Mouse (Mus musculus) T-cell, adult 2 months (primary cell): Measurements from ENCODE around the gene Zmynd8.

Experiments
- DNase-seq: peaks from one replicate; pipeline ENCODE4 v3.0.0; 2022; ENCODE audit warnings: low spot score

The Zmynd8 gene

DNA sequence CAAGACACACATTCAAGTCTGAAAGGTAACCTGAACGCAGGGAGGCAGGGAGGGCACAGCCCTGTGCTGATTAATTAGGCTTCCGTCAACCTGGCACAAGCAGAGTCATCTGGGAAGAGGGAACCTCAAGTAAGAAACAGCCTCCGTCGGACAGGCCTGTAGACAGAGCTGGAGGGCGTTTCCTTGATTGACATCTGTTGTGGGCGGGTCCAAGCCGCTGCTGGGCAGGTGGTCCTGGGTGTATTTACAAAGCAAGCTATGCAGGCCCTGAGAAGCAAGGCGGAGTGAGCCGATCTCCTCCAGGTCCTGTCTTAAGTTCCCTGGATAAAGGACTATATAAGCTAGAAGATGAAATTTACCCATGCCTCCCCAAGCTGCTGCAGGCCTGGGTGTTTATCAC, 65.3 kb downstream of the Zmynd8 start:
- DNase-seq = no peak

DNA sequence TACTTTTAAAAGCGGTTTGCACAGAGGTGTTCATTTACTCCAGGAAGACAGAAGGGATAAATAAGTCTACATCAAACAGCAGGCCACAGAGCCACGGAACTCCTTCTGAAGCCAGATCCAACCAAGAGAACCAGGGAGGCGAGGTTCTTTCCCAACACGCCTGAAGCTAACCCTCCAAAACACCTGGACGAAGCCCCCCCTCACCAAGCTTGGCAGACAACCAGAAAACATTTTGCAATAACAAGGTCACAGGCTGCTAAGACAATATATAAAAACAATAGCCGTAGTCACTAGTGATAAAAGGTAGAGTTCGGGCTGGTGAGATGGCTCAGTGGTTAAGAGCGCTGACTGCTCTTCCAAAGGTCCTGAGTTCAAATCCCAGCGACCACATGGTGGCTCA, 66.1 kb downstream of the Zmynd8 start:
- DNase-seq = no peak

DNA sequence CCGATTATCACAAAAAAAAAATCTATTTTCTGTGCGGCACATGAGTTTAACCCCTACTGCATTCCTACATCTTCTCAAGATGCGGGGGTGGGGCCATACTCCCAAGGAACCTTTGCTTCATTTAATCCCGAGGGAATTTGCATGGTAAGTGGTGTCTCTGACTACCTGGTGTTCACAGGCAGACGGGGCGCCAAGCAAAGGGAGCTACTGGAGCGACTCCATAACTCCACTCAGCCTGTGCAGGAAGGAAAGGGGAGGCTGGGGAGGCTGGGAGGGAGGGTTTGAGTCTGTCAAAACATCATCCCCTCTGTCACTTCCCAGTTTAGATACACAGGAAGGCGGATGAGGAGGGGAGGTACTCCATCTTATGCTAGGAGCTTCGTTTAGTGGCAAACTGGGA, 66.5 kb downstream of the Zmynd8 start:
- DNase-seq = no peak

DNA sequence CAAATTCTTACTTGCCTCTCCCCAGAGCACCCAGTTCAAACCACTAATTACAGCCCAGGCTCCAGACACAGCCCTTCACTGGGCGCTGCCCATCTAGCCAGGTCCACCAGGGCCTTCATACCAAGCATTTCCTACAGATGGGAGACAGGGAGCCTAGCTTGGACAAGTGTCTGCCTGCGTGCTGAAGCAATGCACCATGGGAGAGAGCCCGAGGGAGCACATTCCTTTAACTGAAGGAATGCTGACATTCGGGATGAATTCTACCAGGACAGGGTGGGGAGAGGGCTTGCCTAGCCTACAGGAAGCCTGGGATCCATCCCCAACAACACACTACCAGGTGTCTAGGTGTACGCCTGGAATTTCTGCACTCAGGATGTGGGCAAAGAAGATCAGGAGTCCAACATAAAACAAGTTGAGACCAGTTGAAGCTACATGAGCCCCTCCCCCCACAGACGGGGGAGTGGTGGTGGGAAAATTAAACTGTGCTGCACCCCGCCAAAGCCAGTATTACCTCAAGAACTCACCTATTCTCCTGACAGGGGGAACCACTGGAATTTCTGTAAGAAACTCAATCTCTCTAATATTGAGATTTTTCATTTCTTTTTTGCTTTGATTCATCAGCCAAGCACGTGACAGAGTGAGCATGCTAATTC, 67.1 kb downstream of the Zmynd8 start:
- no peak for DNase-seq

DNA sequence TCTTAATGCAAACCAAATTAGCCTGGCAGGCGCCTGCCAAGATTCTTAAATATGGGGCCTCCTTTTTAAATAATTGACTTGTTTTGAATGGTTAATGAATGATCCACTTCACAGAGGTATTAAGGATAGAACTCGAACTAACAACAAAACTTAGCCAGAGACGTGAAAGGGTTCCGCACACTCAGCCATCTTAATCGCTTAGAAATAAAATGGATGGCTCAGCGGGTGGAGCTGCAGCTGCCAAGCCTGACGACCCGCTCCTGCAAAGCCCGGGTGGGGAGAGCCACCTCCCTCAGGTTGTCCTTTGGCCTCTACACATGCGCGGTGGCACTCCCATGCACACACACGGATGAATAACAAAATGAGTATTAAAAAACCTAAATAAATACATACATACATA, 70.0 kb downstream of the Zmynd8 start:
- no peak for DNase-seq

DNA sequence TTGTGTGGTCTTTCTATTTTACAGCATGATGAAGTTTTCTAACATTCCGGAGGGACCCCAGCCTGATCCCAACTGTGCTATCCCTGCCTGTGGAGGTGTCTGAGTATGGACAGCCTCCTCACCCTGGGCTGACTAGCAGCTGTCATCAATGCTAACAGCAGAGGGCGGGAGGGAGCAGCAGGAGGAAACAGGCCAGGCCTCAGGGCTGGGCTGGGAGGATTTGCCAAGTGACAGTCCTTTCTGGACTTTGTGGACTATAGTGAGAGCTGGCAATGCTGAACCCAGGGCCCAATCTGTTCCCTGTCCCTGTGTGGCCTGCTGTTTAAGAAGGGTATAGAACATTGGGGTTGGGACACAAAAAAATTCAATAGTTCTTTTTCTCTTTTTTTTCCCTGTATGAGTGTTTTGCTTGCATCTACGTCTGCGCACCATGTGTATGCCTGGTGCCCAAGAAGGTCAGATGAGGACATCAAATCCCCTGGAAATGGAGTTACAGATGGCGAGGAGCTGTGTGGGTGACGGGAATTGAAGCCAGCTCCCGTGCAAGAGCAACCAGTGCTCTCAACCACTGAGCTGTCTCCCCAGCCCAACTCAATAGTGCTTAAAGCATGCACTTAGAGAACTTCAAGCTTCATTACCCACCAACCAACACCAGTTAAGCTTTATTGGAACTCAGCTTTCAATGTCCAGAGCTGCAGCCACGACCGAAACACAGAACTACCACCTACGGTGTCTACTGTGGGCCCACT, 72.7 kb downstream of the Zmynd8 start:
- peak; percentile 26 for DNase-seq

DNA sequence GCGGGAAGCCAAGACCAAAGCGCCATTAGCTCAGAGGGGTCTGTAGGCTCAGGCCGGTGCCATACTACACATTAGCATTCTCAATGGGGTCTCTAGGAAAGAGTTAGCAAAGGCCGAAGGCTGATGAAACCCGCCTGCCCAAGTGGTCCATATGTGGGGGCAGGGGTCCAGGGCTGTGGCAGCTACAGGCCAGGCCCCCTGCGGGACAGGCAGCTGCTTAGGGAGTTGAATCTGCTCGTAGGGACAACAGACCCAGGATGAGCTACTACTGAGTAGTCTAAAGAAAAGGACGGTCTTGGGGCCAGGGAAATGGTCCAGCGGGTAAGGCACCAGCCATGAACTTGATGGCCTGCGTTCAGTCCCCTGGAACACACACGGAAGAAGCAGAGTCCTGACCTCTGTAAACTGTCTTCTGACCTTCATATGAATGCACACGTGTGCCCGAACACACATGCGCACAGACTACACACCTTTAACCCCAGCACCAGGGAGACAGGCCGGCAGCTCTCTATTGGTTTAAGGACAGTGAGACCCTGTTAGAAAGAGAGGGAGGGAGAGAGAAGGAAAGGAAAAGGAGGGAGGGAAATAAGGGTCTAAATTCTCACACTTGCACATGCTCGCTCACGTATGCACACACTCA, 73.4 kb downstream of the Zmynd8 start:
- no peak for DNase-seq

DNA sequence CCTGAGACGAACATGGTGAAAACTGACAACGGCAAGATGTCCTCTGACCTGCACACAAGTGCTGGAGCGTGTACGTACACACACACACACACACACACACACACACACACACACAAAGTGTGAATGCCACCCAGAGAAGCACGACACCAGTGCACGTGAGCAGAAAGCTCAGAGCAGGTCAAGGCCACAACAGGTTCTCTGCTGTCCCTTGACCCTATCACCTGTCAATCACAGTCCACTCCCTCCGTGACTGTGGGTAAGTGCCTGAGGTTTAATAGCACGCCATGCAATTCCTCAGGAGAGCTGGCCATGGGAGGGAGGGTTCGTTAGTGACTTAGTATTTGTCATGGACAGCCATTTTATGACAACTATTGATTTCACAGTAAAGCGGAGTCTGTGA, 74.0 kb downstream of the Zmynd8 start:
- no peak for DNase-seq

DNA sequence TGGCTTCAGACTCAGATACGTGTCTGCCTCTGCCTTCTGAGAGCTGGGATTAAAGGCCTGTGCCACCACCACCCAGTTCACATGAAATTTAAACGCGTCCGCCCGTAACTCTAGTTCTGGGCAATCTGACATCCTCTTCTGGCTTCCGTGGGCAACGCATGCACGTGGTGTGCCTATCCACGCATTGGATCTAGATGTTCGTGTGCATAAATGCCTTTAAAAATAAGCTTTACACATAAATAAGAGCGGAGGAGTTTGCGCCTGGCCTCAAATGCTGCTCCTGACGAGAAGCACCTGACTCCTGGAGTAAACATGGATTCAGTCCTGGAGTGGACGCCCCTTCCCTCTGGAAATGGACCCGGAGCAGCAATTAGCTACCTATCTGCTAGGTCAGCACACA, 76.3 kb downstream of the Zmynd8 start:
- no peak for DNase-seq

DNA sequence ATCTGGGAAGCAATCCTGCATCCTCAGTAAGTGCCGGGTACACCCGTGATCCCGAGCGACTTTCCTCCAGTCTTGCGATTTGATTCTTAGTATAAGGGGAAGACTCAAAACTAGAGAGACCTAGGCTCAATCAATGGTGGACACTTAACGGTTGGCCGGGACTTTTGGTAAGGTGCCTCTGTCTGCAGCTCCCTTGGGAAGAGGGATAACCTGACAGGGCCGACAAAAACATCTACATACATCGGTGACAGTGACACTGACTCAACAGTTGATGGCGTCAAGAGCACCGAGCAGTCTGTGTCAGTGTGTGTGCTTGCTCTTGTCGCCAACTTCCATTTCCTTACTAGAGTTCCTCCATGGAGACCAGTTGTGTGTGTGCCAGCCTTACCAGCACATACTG, 77.1 kb downstream of the Zmynd8 start:
- DNase-seq = no peak

DNA sequence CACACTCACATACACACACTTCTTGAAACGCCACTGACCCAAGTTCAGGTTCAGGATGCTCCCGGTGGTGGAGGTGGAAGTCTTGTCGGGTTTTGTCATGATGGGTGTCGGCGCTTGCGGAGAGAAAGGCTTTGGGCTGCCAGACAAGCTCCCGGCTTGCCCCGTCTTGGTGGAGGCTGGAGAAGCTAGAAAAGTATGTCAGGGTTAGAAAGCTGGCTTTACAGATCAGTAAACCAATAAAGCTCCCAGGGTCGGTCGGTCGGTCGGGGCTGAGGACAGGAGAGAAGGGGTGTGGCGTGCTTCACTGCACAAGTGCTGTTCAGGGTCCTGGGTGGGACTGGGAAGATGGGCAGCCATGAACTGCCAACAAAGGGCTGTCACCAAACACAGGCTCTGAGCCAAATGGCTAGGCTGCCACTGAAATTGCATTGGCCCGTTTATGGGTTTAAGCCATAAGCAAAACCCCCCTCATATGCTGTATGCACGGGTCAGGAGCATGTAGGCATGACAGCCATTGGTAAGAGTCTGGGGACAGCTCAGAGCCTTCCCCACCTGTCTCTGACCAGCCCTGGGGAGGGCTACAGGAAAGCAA, 78.2 kb downstream of the Zmynd8 start:
- no peak for DNase-seq

DNA sequence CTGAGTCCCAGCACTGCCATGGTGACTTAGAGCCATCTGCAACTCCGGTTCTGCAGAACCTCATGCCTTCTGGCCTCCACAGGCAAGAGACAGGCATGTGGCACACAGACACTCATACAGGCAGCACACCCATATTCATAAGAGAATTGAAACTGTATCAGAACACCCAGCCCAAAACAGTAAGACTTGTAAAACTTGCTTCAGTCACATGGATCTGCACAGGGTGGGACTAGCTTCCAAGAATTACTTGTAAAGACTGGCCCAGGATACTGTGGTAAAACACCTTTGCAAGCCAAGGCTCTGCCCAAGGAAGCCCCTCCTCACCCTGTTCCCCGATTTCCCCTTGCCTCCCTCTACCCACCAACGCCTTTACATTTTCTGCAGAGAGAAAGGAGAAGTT, 78.7 kb downstream of the Zmynd8 start:
- no peak for DNase-seq

DNA sequence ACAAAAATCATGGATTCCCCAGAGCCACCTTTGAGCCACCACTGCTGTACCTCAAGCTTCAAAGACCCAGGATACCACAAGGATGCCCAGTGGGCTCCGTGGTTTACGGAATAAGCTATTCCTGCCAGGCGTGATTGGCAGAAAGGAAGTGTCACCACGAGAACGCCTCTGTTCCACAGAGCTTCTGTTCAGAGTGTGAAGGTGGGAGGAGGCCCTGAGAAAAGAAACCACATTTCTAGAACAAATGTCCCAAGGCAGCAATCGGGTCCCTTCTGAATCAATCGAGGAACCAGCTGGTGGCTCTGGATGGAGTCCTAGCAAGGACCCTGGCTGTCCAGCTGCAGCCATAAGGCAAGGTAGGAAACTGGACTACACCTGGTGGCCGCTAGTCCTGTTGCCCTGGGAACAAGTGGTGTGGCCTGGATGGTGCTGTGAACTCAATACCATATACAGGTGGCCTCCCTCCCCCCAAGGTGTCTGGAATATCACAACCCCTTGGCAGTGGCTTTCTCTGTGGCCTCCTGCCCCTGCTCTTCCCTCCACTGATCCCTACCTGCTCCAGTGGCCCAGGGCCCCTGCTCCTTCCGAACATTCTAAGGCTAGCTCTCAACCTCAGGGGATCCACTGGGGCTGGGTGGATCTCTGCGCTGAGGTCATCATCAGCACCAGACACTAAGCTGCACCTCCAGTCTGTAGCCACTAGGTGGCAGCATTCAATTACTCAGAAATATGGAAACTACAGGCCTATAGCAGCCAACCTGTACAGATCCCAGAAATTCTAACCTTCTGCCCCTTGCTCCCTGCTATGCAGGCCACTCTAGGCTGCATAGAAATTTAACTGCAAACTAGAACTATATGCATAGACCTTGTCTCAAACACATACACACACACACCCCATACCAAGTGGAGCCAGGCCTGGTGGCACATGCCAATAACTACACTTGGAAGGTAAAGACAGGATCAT, 79.5 kb downstream of the Zmynd8 start:
- peak; percentile 57 for DNase-seq

DNA sequence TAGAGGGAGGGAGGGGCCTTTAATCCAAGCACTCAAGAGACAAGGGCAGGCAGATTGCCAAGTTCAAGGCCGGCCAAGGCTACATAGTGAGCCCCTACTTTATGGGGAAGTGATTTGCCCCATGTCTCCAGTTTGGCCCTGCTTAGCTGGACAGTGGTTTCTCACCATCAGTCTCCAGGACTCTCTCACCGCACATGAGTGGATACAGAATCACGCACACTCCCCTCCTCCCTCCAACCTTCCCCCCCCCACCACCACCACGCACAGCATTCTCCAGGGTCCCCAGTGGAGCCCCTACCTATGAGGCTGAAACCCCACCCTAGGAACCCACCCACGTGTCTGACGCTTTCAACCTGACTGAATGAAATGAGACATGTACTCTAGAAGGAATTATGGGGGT, 80.2 kb downstream of the Zmynd8 start:
- no peak for DNase-seq

DNA sequence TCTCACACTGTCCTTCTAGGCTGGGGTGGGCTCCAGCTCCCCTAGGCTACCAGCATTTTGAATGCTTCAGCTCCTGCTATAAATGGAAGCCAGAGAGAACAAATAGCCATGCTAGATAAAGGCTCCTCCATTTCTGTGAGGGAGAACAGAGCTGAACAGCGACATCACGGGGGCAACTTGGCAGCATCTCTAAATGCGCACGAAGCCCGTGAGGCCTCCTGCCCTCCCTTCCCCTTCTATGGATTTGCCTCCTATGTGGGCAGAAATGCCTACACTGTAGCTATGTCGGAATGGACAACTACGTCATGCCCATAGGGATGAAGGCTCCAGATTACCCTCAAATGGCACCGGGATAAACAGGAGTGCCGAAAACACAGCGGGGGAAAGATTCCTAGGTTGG, 81.4 kb downstream of the Zmynd8 start:
- no peak for DNase-seq

DNA sequence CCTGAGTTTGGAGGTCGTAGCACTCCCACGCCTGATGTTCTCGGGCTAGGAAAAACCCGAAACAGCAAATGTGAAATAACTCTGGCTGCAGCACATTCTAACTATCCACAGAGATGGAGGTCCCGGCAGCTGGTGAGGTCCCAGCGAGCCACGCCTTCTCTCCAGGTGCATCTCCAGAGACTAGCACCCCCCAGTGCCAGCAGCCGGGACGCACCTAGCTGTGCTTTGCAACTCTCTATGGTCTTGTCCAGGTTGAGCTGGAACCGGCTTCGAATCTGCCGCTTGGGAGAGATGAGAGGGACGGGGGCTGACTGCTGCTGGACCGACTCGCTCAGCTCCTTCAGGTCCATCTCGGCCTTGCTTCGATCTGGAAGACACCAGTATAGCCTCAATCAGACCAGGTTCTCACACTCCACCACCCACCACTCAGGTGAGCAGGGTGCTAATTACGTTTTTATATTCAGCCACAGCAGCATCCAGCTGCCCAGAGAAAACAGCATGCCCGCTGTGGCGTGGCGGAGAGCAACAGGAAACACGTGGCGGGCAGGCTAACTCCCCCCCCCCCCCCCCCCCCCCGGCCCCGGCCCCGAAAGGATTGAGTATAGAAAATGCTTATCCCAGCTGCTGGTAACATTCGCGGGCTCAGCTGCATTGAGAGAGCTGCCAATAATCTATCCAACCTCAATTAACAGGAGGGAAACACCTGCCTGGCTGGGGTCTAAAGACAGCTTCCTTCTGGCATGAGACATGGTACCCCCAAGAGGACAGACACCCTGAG, 83.5 kb downstream of the Zmynd8 start:
- DNase-seq = no peak

DNA sequence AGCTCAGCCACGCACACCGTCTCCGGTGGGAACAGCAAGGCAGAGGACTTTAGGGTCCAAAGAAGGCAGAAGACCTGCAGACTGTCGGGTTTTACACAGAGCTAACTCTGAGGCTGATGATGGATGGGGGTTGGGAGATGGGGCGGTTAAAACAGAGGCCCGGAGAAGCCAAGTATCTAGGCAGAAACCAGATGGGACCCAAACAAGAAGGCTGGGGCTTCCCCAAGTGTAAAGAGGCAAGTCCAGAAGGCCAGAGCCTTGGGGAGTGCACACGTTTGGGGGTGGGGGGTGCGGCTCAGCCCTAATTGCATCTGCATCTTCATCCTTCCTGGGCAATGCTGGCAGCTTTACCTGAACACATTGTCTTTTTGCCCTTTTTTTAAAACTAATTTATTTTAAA, 85.9 kb downstream of the Zmynd8 start:
- no peak for DNase-seq

DNA sequence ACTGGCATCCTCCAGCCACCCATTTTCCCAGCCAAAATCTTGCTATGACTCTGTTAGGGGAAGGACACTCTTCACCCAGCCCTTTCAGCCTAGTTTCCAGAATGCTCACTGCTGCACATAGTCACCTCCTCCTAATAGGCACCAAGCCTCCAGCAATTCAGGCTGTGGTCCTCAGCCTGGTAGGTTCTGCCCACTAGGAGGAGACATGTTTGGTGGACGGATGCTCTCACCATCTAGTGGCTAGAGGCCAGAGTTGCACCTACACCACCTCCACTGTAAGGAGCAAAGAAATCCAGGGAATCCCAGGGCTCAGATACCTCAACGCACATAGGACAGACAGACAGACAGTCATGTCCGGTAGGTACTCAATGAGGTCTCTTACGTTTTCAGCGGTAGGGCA, 87.3 kb downstream of the Zmynd8 start:
- peak; percentile 52 for DNase-seq

DNA sequence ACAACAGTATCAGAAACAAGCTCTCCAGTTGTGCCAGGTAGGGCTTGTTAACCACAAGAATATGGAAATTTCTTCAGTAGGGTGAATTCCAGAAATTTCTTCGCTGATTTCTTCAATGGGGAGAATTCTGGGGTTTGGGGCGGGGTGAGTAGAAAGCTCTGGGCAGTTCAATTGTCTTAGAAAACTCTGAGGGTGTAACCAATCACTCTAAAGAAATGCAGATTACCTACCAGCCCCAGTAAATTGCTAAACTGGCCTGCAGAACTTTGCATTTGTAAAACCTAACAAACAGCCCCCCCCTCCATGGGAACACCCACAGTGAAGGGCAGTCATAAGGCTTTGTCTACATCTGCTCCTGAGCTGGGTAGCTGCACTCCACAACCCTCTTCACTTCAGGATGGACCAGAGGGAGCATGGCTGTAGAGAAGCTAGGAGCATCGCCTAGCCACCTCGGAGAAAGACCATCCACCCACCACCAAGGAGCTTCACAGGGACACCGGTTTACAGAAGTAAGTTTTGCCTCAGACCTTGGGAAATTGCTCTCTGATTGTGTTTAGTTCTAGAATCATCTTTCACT, 88.8 kb downstream of the Zmynd8 start:
- DNase-seq = no peak

DNA sequence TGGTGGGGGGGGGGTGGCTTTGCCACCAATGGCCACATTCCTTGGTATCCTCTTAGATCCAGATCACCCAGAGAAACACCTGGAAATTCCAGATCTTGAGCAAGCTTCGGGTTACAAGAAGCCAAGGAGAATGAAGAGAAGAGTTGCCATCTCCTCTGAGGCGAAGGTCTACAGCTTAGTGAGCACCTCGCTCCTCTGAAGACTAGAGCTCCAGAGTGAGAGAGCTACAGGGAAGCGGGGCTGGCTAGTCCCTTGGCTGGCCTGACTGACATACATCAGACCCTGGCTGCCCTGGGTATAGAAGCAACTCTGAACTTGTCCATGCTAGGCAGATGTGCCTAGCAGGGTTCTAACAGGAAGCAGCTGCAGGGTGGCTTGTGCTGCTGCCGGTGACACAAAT, 89.7 kb downstream of the Zmynd8 start:
- no peak for DNase-seq
